Mouse (Mus musculus) heart, embryonic 12.5 days (tissue): ENCODE measurements around the gene Adam12. TPM values are rescaled to one million over a fixed set of nuclear protein-coding genes. Genes with fewer than 3 reads are reported as not detected.
A peak's percentile ranks its signal among the peaks of the same experiment; 100 is the strongest.

Source experiments
- ATAC-seq: fragments of 200-750 bp; cut with Nextera tagmentation; 2 replicates; pipeline ENCODE4 v1.8.0; 2017; ENCODE audit warnings: moderate TSS enrichment, moderate library complexity; ENCODE audit not compliant: insufficient number of reproducible peaks, low FRiP score
- H3K27ac ChIP-seq: fragments of 300-500 bp; sonication (generic); 2 replicates; pipeline ENCODE4 v1.5.1; 2016; ENCODE audit warnings: mild to moderate bottlenecking, moderate library complexity; ENCODE audit not compliant: poor library complexity, severe bottlenecking
- H3K27me3 ChIP-seq: fragments of 300-500 bp; sonication (generic); replicated peaks from 2 replicates; pipeline ENCODE4 v1.6.1; 2016; ENCODE audit warnings: mild to moderate bottlenecking, moderate library complexity
- H3K36me3 ChIP-seq: fragments of 300-500 bp; sonication (generic); 2 replicates; pipeline ENCODE4 v1.6.1; 2016; ENCODE audit warnings: mild to moderate bottlenecking, moderate library complexity
- H3K4me1 ChIP-seq: fragments of 300-500 bp; sonication (generic); replicated peaks from 2 replicates; pipeline ENCODE4 v1.6.1; 2016; ENCODE audit warnings: mild to moderate bottlenecking
- H3K4me2 ChIP-seq: fragments of 300-500 bp; sonication (generic); 2 replicates; pipeline ENCODE4 v1.6.1; 2016; ENCODE audit warnings: mild to moderate bottlenecking, moderate library complexity
- H3K4me3 ChIP-seq: fragments of 300-500 bp; sonication (generic); 2 replicates; pipeline ENCODE4 v1.5.1; 2016; ENCODE audit warnings: mild to moderate bottlenecking
- H3K9ac ChIP-seq: fragments of 300-500 bp; sonication (generic); 2 replicates; pipeline ENCODE4 v1.6.1; 2016; ENCODE audit warnings: mild to moderate bottlenecking, moderate library complexity
- H3K9me3 ChIP-seq: fragments of 300-500 bp; sonication (generic); replicated peaks from 2 replicates; pipeline ENCODE4 v1.6.1; 2016; ENCODE audit warnings: mild to moderate bottlenecking, moderate library complexity
- WGBS: fragments of 180-500 bp; shearing (Covaris S2); methylation state at CpG from one replicate; pipeline ENCODE4 v1.1.7; 2016; 5-methylcytosine and 5-hydroxymethylcytosine counted together
- polyA plus RNA-seq: library from polyadenylated mRNA; unstranded; fragments of >200 nt; fragmentation: Nextera tagmentation; extraction: Ambion mirVana; gene quantifications from 2 replicates; pipeline ENCODE4 v1.2.1, GENCODE M21; 2016

Adam12 gene
- polyA plus RNA-seq, 1 experiment from 2014 or later: 3.9 TPM

- Histone ChIP-seq H3K36me3 (no peaks in the 10 kb centered on the region), H3K9ac (peak overlapping the region; percentile 83), H3K27me3 (peaks cover 13% of the 10 kb centered on the region), H3K9me3 (no peaks in the 10 kb centered on the region), H3K4me1 (peaks cover 20% of the 10 kb centered on the region), H3K4me3 (peak overlapping the region; percentile 73), H3K4me2 (peak overlapping the region; percentile 96), H3K27ac (peak overlapping the region; percentile 35; the same call in 1 of the 2 replicates)
- peak; percentile 56 for ATAC-seq
- under 1% methylated on average over 88 of the region's 90 CpGs for WGBS
Measured at GRCm38 (mm10) chr7:134224741-134225612, 7.0 kb downstream of the Adam12 start.

- Histone ChIP-seq H3K27ac (peak overlapping the region; percentile 35; the same call in 1 of the 2 replicates), H3K9me3 (no peaks in the 10 kb centered on the region), H3K4me2 (peak overlapping the region; percentile 96), H3K9ac (peak overlapping the region; percentile 83), H3K27me3 (peaks cover 13% of the 10 kb centered on the region), H3K4me3 (peak overlapping the region; percentile 73), H3K36me3 (no peaks in the 10 kb centered on the region), H3K4me1 (peaks cover 14% of the 10 kb centered on the region)
- ATAC-seq: peak; percentile 70; the same call in 1 of the 2 replicates
- WGBS: under 1% methylated on average over 14 of the region's 14 CpGs
Measured at GRCm38 (mm10) chr7:134224421-134224740, 7.6 kb downstream of the Adam12 start.

- H3K9ac ChIP-seq: no peak overlapping the region
- peaks cover 13% of the 10 kb centered on the region for H3K27me3 ChIP-seq
- H3K4me1 ChIP-seq: peaks cover 12% of the 10 kb centered on the region
- H3K9me3 ChIP-seq: no peaks in the 10 kb centered on the region
- WGBS: 26% methylated on average over 16 of the region's 16 CpGs
- H3K36me3 ChIP-seq: no peaks in the 10 kb centered on the region
- peak overlapping the region; percentile 96 for H3K4me2 ChIP-seq
- no peak for ATAC-seq
- peak overlapping the region; percentile 73 for H3K4me3 ChIP-seq
- no peak overlapping the region for H3K27ac ChIP-seq
Measured at GRCm38 (mm10) chr7:134223444-134224161, 8.3 kb downstream of the Adam12 start.

GRCm38 (mm10) chr7:134207956-134208355, 24.0 kb downstream of the Adam12 start:
- H3K4me1 ChIP-seq: peaks cover 17% of the 10 kb centered on the region
- H3K36me3 ChIP-seq: no peaks in the 10 kb centered on the region
- no peak overlapping the region for H3K4me3 ChIP-seq
- ATAC-seq: no peak
- no peak overlapping the region for H3K4me2 ChIP-seq
- H3K9ac ChIP-seq: no peak overlapping the region
- WGBS: 59% methylated on average over 10 of the region's 10 CpGs
- no peaks in the 10 kb centered on the region for H3K27me3 ChIP-seq
- H3K27ac ChIP-seq: no peak overlapping the region
- no peaks in the 10 kb centered on the region for H3K9me3 ChIP-seq

- Histone ChIP-seq H3K9ac (no peak overlapping the region), H3K4me1 (peaks cover 14% of the 10 kb centered on the region; the same call in 1 of the 2 replicates), H3K27me3 (no peaks in the 10 kb centered on the region), H3K36me3 (no peaks in the 10 kb centered on the region), H3K4me3 (no peak overlapping the region), H3K27ac (no peak overlapping the region), H3K4me2 (no peak overlapping the region), H3K9me3 (no peaks in the 10 kb centered on the region; the same call in 1 of the 2 replicates)
- WGBS: 74% methylated on average over 3 of the region's 3 CpGs
- ATAC-seq: no peak
Measured at GRCm38 (mm10) chr7:134193089-134193488, 38.9 kb downstream of the Adam12 start.

GRCm38 (mm10) chr7:134190101-134190500, 41.8 kb downstream of the Adam12 start:
- H3K36me3 ChIP-seq: peaks cover under 1% of the 10 kb centered on the region; the same call in 1 of the 2 replicates
- H3K4me1 ChIP-seq: peaks cover 14% of the 10 kb centered on the region; the same call in 1 of the 2 replicates
- ATAC-seq: no peak
- no peak overlapping the region for H3K4me3 ChIP-seq
- peaks cover under 1% of the 10 kb centered on the region; the same call in 1 of the 2 replicates for H3K9me3 ChIP-seq
- WGBS: 82% methylated on average over 6 of the region's 6 CpGs
- no peak overlapping the region for H3K9ac ChIP-seq
- no peak overlapping the region for H3K27ac ChIP-seq
- no peak overlapping the region for H3K4me2 ChIP-seq
- H3K27me3 ChIP-seq: no peaks in the 10 kb centered on the region

- ATAC-seq: no peak
- H3K9me3 ChIP-seq: peaks cover 5% of the 10 kb centered on the region
Measured at GRCm38 (mm10) chr7:134188565-134188964, 43.4 kb downstream of the Adam12 start.

GRCm38 (mm10) chr7:134187946-134188345, 44.0 kb downstream of the Adam12 start:
- H3K27me3 ChIP-seq: no peaks in the 10 kb centered on the region
- peaks cover 14% of the 10 kb centered on the region; the same call in 1 of the 2 replicates for H3K4me1 ChIP-seq
- WGBS: 72% methylated on average over 1 of the region's 1 CpGs
- H3K4me3 ChIP-seq: no peak overlapping the region
- H3K9me3 ChIP-seq: peaks cover 5% of the 10 kb centered on the region
- H3K27ac ChIP-seq: no peak overlapping the region
- no peak overlapping the region for H3K4me2 ChIP-seq
- H3K36me3 ChIP-seq: peaks cover 4% of the 10 kb centered on the region; the same call in 1 of the 2 replicates
- ATAC-seq: no peak
- H3K9ac ChIP-seq: no peak overlapping the region

More at GRCm38 (mm10) chr7:134188565-134188964, 43.4 kb downstream of the Adam12 start:
- 72% methylated on average over 6 of the region's 6 CpGs for WGBS
- peaks cover 4% of the 10 kb centered on the region; the same call in 1 of the 2 replicates for H3K36me3 ChIP-seq
- no peak overlapping the region for H3K9ac ChIP-seq
- H3K4me3 ChIP-seq: no peak overlapping the region
- H3K27me3 ChIP-seq: no peaks in the 10 kb centered on the region
- peaks cover 14% of the 10 kb centered on the region; the same call in 1 of the 2 replicates for H3K4me1 ChIP-seq
- no peak overlapping the region for H3K4me2 ChIP-seq
- no peak overlapping the region for H3K27ac ChIP-seq

GRCm38 (mm10) chr7:134186497-134186896, 45.4 kb downstream of the Adam12 start:
- no peak overlapping the region for H3K4me3 ChIP-seq
- WGBS: 88% methylated on average over 10 of the region's 10 CpGs
- H3K4me1 ChIP-seq: peaks cover 14% of the 10 kb centered on the region; the same call in 1 of the 2 replicates
- H3K27ac ChIP-seq: no peak overlapping the region
- H3K9ac ChIP-seq: no peak overlapping the region
- H3K36me3 ChIP-seq: peaks cover 4% of the 10 kb centered on the region; the same call in 1 of the 2 replicates
- H3K4me2 ChIP-seq: no peak overlapping the region
- H3K9me3 ChIP-seq: peaks cover 5% of the 10 kb centered on the region
- no peak for ATAC-seq
- H3K27me3 ChIP-seq: no peaks in the 10 kb centered on the region

GRCm38 (mm10) chr7:134185751-134186150, 46.2 kb downstream of the Adam12 start:
- Histone ChIP-seq H3K4me1 (peaks cover 14% of the 10 kb centered on the region; the same call in 1 of the 2 replicates), H3K27me3 (no peaks in the 10 kb centered on the region), H3K9ac (no peak overlapping the region), H3K36me3 (peaks cover 4% of the 10 kb centered on the region; the same call in 1 of the 2 replicates), H3K4me3 (no peak overlapping the region), H3K27ac (no peak overlapping the region), H3K9me3 (peaks cover 5% of the 10 kb centered on the region), H3K4me2 (no peak overlapping the region)
- ATAC-seq: no peak
- 69% methylated on average over 4 of the region's 4 CpGs for WGBS

GRCm38 (mm10) chr7:134181717-134182116, 50.2 kb downstream of the Adam12 start:
- no peak overlapping the region for H3K27ac ChIP-seq
- H3K9me3 ChIP-seq: peaks cover 5% of the 10 kb centered on the region
- 63% methylated on average over 1 of the region's 1 CpGs for WGBS
- no peaks in the 10 kb centered on the region for H3K4me1 ChIP-seq
- H3K36me3 ChIP-seq: peaks cover 4% of the 10 kb centered on the region; the same call in 1 of the 2 replicates
- ATAC-seq: no peak
- no peak overlapping the region for H3K4me3 ChIP-seq
- no peak overlapping the region for H3K9ac ChIP-seq
- no peak overlapping the region for H3K4me2 ChIP-seq
- no peaks in the 10 kb centered on the region for H3K27me3 ChIP-seq
